Mouse (Mus musculus) adrenal gland, postnatal 10 days (tissue): ENCODE measurements around the gene Snx5. TPM values are rescaled to one million over a fixed set of nuclear protein-coding genes. Genes with fewer than 3 reads are reported as not detected.

Source experiments
- DNase-seq: peaks from one replicate; pipeline ENCODE4 v3.0.0; 2021; ENCODE audit warnings: mixed read lengths
- total RNA-seq, 2 experiments: library from RNA; stranded (reverse); gene quantifications; 2 replicates each; pipeline ENCODE4 v1.2.3; 2021

The Snx5 gene
- total RNA-seq, 2 experiments from 2014 or later, result 93.5 to 97.0 TPM

GRCm38 (mm10) chr2:144228521-144229346 is 42.0 kb downstream of the Snx5 start:
- no peak for DNase-seq

GRCm38 (mm10) chr2:144226906-144227586 is 43.7 kb downstream of the Snx5 start:
- DNase-seq, result no peak

DNA sequence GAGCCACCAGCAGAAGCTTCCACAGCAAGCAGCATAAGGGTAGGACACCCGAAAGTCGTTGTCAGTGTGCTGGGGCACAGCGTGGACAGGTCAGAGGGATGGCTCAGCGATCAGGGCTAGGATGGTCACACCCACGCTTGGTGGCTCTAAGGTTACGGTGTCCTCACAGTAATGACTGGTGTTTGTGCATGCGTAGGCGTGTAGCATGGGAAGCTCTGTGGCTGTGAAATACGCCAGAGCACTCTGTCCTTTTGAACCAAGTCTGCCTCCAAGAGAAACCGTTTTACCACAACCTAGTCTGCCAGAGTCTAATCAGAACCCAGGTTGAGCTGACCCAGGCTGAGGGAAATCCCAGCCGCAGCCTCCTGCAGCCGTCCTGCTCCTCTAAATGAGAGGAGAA is 46.4 kb downstream of the Snx5 start:
- DNase-seq, result no peak

DNA sequence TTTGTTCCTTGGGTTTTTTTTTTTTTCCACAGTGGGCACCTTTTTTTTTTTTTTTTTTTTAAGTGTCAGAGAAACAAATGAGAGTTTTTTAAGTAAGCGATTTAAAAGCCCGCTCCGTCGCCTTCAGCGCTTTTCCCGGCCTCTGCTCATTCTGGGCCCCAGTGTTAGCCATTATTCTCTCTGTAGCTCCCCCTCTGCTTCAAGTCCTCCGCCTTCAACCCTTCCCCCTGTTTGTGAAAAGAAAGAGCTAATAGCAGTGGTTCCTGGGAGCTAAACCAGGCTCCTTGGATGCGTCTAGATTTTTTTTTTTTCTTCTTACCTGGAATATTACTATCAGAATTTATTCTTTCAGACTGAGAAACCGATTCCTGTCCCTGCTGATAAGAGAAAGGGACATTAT is 55.1 kb downstream of the Snx5 start:
- no peak for DNase-seq

- peak; percentile 56 for DNase-seq
Measured at GRCm38 (mm10) chr2:144215195-144215594, 55.5 kb downstream of the Snx5 start.

- DNase-seq, result no peak
Measured at GRCm38 (mm10) chr2:144214508-144215185, 56.1 kb downstream of the Snx5 start.

DNA sequence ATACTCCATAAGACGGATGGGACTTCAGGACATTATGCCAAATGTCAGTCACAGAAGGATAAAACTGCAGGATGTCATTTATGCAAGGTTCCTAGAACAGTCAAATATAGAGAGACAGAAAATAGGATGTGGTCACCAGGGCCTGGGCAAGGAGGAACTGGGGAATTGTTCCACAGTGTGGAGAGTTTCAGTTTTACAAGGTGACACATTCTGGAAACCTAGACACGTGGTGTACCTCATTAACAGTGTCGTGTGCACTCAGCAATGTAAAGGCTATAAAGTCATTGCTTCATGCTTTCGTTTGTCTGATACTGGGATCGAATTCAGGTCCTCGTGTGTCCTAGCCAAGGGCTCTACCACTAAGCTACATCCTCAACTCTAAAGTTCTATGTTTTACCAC is 56.9 kb downstream of the Snx5 start:
- DNase-seq, result no peak

GRCm38 (mm10) chr2:144209425-144209824 is 61.3 kb downstream of the Snx5 start:
- DNase-seq, result no peak

DNA sequence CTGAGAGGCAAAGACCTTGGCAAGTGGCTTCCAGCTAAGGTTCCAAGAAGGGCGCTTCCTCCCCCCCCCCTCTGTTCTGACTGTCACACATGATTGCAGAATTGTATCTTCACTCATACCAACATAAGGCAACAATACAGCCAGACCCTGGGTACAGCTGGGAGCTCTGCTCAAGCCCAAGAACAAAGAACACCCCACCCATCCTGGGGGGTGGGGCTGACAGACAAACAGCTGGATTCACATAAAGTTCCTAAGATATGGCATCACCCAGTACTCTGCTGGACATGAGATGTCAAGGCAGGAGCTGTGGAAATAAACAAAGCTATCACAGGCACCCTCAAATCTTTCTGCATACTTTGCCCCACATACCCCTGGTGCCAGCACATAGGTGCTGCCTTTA is 63.3 kb downstream of the Snx5 start:
- no peak for DNase-seq

- no peak for DNase-seq
Measured at GRCm38 (mm10) chr2:144203001-144203400, 67.7 kb downstream of the Snx5 start.

GRCm38 (mm10) chr2:144202567-144202966 is 68.1 kb downstream of the Snx5 start:
- DNase-seq, result no peak

DNA sequence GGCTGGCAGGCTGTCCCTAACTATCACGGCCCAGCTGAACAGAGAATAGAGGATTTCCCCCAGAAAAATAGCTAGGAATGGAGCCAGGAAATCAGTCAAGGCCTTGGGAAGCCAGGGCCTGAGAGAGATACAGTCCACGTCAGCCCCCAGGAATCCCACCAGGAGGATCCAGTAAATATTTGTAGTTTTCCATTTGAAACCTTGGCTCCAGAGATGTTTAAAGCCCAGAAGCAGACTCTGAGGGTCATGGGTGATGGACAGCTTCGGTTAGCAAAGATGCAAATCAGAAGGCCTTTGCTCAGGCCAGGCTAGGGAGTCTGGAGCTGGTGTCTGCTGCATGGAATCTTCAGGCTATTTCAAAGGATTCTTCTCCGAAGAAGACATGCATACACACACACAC is 68.6 kb downstream of the Snx5 start:
- DNase-seq, result peak; percentile 60

Other genes with a start within 250 kb of the Snx5 start
- gene Banf2, start 237.8 kb downstream of the Snx5 start, total RNA-seq, result not detected
- 10 to 100 TPM; 14.7 to 17.7 TPM for gene Mgme1, start 243 bp downstream of the Snx5 start, total RNA-seq
- gene Ovol2, start 61.2 kb upstream of the Snx5 start, total RNA-seq, result not detected
- gene Kat14, start 98.1 kb upstream of the Snx5 start, total RNA-seq, result 10 to 100 TPM; 23.8 to 28.8 TPM
- 1 to 10 TPM; 5.9 to 8.6 TPM for gene Pet117, start 98.1 kb upstream of the Snx5 start, total RNA-seq